Mouse (Mus musculus): ENCODE results near the gene Sprr2b.
"Not testable (repeated sequence)": the region's sequence is repeated elsewhere in the genome, so short reads cannot be mapped to it uniquely, and the experiment has no call there.

Sprr2b gene

DNA sequence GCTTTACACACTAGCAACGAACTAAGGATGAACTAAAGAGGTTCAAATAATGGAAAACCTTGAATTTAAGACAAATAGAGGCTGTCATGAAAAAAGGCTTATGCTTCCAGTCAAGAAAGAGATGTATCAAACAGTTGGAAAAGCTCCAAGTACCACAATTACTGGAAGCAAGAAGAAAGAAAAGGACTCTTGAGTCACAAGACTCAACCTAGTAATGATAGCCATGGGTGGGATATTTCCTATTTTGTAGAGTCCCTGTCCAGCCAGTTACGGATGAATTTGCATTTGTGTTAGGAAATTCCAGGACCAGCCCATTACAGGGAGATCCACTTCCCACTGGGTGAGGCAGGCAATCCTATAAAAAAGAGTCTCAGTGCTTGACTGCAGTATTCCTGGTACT is at the start of gene Sprr2b:
Sprr2b (plus strand) TSS at position 301 of the 400 bp plus-strand sequence.
- DNase-seq: no peak

DNA sequence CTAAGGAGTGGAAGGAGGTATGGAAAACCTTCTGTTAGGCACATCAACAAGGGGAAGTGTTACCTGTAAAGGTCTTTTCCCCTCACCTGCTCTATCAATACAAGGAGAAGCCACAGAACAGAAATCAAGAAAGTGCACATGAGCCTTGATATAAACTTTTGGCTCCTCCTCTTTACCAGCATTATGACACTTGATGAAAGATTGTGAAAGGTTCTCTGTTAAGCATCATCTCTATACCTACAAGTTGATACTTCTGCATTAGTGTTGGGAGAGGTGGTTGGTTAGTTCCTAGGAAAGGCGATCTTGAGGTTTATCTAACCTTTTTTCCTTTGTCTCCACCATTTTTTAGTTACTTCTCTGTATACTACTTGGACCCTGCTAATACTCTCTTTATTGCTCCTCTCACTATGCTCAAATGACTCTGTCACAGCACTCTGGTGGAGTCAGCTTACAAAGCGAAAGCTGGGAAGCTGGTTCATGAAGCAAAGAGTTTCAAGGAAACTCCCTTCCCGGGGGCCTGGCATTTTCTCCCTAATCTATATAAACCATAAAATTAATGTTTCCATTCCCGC is 44.9 kb upstream of the Sprr2b start:
- DNase-seq: not testable (repeated sequence)

GRCm38 (mm10) chr3:92273504-92273903 is 42.9 kb upstream of the Sprr2b start:
- DNase-seq: not testable (repeated sequence)

DNA sequence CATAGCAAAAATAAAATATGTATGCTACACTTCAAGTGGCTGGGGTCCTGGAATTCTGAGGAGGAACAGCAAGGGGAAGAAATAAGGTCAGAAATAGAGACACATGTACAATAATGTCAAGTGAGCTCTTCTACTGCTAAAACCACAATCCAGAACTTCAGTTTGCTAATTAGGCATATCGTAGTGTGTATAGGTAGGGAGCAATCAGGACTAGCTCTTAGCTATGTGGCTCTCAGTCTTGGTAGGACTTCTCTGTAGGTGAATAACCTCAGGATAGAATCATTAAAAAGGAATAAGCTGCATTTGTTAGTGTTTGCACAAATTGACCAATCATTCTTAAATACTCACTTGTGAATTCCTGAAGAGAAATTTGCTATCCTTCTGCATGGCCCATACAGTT is 42.4 kb upstream of the Sprr2b start:
- not testable (repeated sequence) for DNase-seq

DNA sequence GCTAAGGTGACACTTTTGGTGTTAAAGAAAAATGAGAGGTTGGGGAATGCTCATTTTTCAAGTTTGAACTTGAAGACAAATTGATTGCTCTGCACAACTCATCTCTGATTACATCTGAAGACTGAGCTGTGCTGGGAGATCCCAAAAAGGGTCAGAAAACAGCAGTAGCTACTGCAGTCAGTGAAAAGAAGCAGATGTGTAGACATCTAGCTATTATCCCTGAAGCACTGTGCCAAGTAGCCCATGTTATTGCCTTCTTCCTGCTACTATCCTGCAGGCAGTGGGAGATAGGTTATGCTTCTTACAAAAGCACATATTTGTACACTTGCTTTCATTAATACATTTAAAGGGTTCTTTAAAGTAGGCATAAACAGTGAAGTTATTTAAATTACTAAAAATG is 36.8 kb upstream of the Sprr2b start:
- not testable (repeated sequence) for DNase-seq

GRCm38 (mm10) chr3:92280963-92281606 is 35.3 kb upstream of the Sprr2b start:
- not testable (repeated sequence) for DNase-seq

GRCm38 (mm10) chr3:92285101-92285500 is 31.3 kb upstream of the Sprr2b start, which contains the start of gene Sprr2a3:
Sprr2a3 (plus strand) TSS chr3:92285417.
- DNase-seq: not testable (repeated sequence)

- not testable (repeated sequence) for DNase-seq
Measured at GRCm38 (mm10) chr3:92288489-92288888, 27.9 kb upstream of the Sprr2b start.

- DNase-seq: no peak
Measured at GRCm38 (mm10) chr3:92307406-92307805, 9.0 kb upstream of the Sprr2b start.

GRCm38 (mm10) chr3:92317384-92317783 is 964 bp downstream of the Sprr2b start:
- no peak for DNase-seq

DNA sequence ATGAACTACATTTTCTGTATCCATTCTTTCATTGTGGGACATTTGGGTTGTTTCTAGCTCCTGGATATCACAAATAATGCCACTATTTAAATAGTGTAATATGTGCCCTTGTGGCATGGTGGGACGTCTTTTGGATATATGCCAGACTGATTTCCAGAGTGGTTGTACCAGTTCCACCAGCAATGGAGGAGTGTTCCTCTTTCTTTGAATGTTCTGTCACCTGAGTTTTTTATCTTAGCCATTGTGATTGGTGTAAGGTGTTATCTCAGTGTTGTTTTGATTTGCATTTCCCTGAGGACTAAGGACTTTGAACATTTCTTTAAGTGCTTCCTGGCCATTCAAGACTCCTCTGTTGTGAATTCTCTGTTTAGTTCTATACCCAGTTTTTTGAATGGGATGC is 19.9 kb downstream of the Sprr2b start:
- DNase-seq: no peak

DNA sequence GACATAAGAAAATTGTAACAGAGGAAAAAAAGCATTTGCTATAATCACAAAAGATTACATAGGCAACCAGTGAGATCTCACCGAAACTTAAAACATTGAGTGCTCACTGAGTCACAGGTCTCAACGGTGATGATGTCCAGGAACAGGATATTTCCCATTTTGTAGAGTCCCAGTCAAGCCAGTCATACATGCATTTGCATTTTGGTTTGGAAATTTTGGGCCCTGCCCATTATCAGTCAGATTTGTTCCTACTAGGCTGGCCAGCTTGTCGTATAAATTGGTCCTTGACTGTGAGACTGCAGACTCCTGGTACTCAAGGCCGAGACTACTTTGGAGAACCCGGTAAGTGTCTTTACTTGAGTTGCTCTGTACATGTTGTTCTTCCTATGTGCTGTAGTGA is 22.4 kb downstream of the Sprr2b start, which contains the start of gene Sprr2d:
Sprr2d (plus strand) TSS at position 301 of the 400 bp plus-strand sequence.
- no peak for DNase-seq

DNA sequence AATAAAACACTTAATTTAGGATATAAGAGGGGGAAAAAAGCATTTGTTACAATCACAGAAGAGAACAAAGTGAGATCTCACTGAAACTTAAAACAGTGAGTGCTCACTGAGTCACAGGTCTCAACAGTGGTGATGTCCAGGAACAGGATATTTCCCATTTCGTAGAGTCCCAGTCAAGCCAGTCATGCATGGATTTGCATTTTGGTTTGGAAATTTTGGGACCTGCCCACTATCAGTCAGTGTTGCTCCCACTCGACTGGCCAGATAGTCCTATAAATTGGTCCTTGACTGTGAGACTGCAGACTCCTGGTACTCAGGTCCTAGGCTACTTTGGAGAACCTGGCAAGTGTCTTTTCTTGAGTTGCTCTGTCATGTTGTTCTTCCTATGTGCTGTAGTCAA is 35.4 kb downstream of the Sprr2b start, which contains the start of gene Sprr2e:
Sprr2e (plus strand) TSS at position 301 of the 400 bp plus-strand sequence.
- no peak for DNase-seq

- DNase-seq: no peak
Measured at GRCm38 (mm10) chr3:92361619-92362018, 45.2 kb downstream of the Sprr2b start.

DNA sequence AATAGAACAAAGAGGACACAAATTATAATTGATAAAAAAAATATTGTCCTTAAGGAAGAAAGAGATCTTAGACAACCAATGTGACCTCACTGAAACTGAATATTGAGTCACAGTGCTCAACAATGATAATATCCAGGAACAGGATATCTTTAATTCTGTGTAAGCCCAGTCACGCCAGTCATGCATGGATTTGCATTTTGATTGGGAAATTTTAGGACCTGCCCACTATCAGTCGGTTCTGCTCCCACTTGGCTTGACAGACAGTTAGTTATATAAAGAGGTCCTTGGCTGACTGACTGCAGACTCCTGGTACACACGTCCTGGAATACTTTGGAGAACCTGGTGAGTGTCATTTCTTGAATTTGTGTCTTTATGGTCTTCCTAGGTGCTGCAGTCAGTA is 48.5 kb downstream of the Sprr2b start, which contains the start of gene Sprr2f:
Sprr2f (plus strand) TSS at position 301 of the 400 bp plus-strand sequence.
- no peak for DNase-seq

Measured in kidney, adult 11 months (tissue).